Mouse (Mus musculus): ENCODE results near the gene Igfbpl1. TPM values are rescaled to one million over a fixed set of nuclear protein-coding genes. Genes with fewer than 3 reads are reported as not detected.
A peak's percentile ranks its signal among the peaks of the same experiment; 100 is the strongest.

The Igfbpl1 gene
- total and polyA plus RNA-seq, 3 experiments: not detected

DNA sequence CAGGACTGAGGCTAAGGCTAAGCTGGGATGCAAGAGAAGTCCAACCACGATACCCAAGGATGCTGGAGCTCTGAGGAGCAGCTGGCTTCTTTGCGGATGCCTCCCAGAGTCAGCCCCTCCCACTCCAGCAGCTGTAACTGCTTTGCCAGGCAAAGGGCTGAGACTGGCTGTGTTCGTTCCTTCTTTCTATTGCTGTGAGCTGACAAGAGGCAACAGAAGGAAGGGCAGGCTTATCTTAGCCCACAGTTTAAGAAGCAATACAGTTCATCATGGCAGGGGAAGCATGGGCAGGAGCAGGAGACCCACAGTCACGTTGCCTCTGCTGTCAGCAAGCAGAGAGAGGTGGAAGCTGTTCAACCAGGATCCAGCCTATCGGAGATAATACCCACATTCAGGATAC, 34.4 kb upstream of the Igfbpl1 start:
- H3K36me3 ChIP-seq (ENCODE audit: control insufficient read depth in 1 of 2, insufficient read depth in 2 of 2, low read length in 2 of 2): no peaks in the 10 kb centered on the region
- TF ChIP-seq TCF12 (IDR thresholded peaks at IDR 0.05; ENCODE audit: low read depth, low read length) (no peak), TBP (IDR thresholded peaks at IDR 0.05; ENCODE audit: low read depth, low read length) (0 out of 2 replicates have a peak, but pooled peaks have one; percentile 14), GATA1 (IDR thresholded peaks at IDR 0.05; ENCODE audit: low read depth, low read length) (0 out of 2 replicates have a peak, but pooled peaks have one; percentile 6)
- no peak overlapping the region for H3K27ac ChIP-seq (ENCODE audit: control insufficient read depth, low read depth, low read length)
- no peaks in the 10 kb centered on the region for H3K9me3 ChIP-seq (replicated peaks; ENCODE audit: insufficient read depth, low read length)
- H3K9ac ChIP-seq (ENCODE audit: control insufficient read depth, low read depth, low read length, poor library complexity, severe bottlenecking): no peak overlapping the region
- no peak overlapping the region for H3K4me3 ChIP-seq (ENCODE audit: control insufficient read depth in 1 of 2, insufficient read depth in 1 of 2, low read depth in 2 of 2, low read length in 2 of 2)
- no peaks in the 10 kb centered on the region for H3K79me2 ChIP-seq (ENCODE audit: control insufficient read depth, insufficient read depth, low read length, poor library complexity)
- no peaks in the 10 kb centered on the region for H3K27me3 ChIP-seq (ENCODE audit: control insufficient read depth in 1 of 2, insufficient read depth in 2 of 2, low read length in 2 of 2)
- peaks cover 0 to 6% of the 10 kb centered on the region in 2 experiments; a peak in 2 of 4 replicates for H3K4me1 ChIP-seq (ENCODE audit: control insufficient read depth in 1 of 2, insufficient read depth in 2 of 2, low read length in 2 of 2)
- DNase-seq (ENCODE audit: low read depth, low spot score): peak; percentile 68

- no peaks in the 10 kb centered on the region for H3K4me1 ChIP-seq (ENCODE audit: control insufficient read depth in 1 of 2, insufficient read depth in 2 of 2, low read length in 2 of 2)
- TF ChIP-seq SMC3 (IDR thresholded peaks at IDR 0.05; ENCODE audit: low read depth, low read length) (peak; percentile 57), USF1 (IDR thresholded peaks at IDR 0.05; ENCODE audit: low read depth, low read length) (no peak), RAD21 (IDR thresholded peaks at IDR 0.05; ENCODE audit: low read depth, low read length) (peak; percentile 68), CTCF (IDR thresholded peaks at IDR 0.05 in 2 of 3, conservative IDR thresholded peaks at IDR 0.05 in 1 of 3; ENCODE audit: control insufficient read depth in 1 of 3, insufficient read depth in 1 of 3, low read depth in 2 of 3, low read length in 3 of 3, poor library complexity in 1 of 3, severe bottlenecking in 1 of 3) (peak; percentile 72 to 78 (median 74)), ZC3H11A (IDR thresholded peaks at IDR 0.05; ENCODE audit: low read depth, low read length) (peak; percentile 24)
- peaks cover 4 to 5% of the 10 kb centered on the region in 2 experiments; a peak in 3 of 4 replicates for H3K27me3 ChIP-seq (ENCODE audit: control insufficient read depth in 1 of 2, insufficient read depth in 2 of 2, low read length in 2 of 2)
- H3K9ac ChIP-seq (ENCODE audit: control insufficient read depth, low read depth, low read length, poor library complexity, severe bottlenecking): no peak overlapping the region
- no peaks in the 10 kb centered on the region for H3K9me3 ChIP-seq (replicated peaks; ENCODE audit: insufficient read depth, low read length)
- no peak overlapping the region for H3K4me3 ChIP-seq (ENCODE audit: control insufficient read depth in 1 of 2, insufficient read depth in 1 of 2, low read depth in 2 of 2, low read length in 2 of 2)
- no peaks in the 10 kb centered on the region for H3K79me2 ChIP-seq (ENCODE audit: control insufficient read depth, insufficient read depth, low read length, poor library complexity)
- no peak overlapping the region for H3K27ac ChIP-seq (ENCODE audit: control insufficient read depth, low read depth, low read length)
- no peaks in the 10 kb centered on the region for H3K36me3 ChIP-seq (ENCODE audit: control insufficient read depth in 1 of 2, insufficient read depth in 2 of 2, low read length in 2 of 2)
- DNase-seq (ENCODE audit: low read depth, low spot score): peak; percentile 63
Measured at GRCm38 (mm10) chr4:45855803-45856424, 29.2 kb upstream of the Igfbpl1 start.

DNA sequence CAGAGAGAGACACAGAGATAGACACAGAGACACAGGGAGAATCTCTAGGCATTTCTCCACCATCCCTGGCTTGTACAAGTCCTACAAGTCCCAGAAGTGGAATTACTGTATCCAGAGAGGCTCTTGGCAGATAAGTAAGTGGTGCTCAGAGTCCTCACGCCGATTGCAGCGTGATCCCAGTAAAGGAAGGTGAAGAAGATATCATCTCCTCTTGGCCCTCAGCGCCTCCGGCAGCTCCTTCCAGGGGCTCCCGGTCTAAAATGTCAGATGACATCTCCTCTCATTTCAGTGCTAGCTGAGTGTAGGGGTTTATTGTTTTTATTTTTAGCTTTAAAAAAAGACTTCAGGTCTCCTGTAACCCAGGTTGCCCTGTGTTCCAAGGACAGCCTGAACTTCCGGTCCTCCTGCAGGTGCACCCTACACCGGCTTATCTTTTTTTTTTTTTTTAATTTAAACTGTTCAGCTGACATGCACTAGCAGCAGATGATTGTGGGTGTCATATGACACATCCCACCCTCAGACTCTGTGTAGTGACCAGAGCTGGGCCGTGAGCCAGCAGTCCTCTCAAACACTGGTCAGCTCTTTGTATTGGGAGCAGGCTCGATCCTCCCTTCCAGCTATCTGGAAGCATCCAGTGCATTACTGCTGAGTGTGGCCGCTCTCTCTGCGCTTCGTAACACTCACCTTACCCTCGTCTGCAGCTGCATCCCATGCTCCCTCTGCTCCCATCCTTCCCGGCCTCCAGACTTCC, 26.9 kb upstream of the Igfbpl1 start:
- TF ChIP-seq ETS1 (IDR thresholded peaks at IDR 0.05; ENCODE audit: low read depth, low read length) (no peak), TBP (IDR thresholded peaks at IDR 0.05; ENCODE audit: low read depth, low read length) (no peak), CTCF (IDR thresholded peaks at IDR 0.05 in 2 of 3, conservative IDR thresholded peaks at IDR 0.05 in 1 of 3; ENCODE audit: control insufficient read depth in 1 of 3, insufficient read depth in 1 of 3, low read depth in 2 of 3, low read length in 3 of 3, poor library complexity in 1 of 3, severe bottlenecking in 1 of 3) (no peak), TCF12 (IDR thresholded peaks at IDR 0.05; ENCODE audit: low read depth, low read length) (no peak), JUND (IDR thresholded peaks at IDR 0.05; ENCODE audit: low read depth, low read length) (no peak), GATA1 (IDR thresholded peaks at IDR 0.05; ENCODE audit: low read depth, low read length) (no peak), TAL1 (IDR thresholded peaks at IDR 0.05; ENCODE audit: low read length) (no peak), SMC3 (IDR thresholded peaks at IDR 0.05; ENCODE audit: low read depth, low read length) (no peak)
- Histone ChIP-seq H3K9ac (ENCODE audit: control insufficient read depth, low read depth, low read length, poor library complexity, severe bottlenecking) (no peak overlapping the region), H3K27me3 (ENCODE audit: control insufficient read depth in 1 of 2, insufficient read depth in 2 of 2, low read length in 2 of 2) (peaks cover 5% of the 10 kb centered on the region in 2 experiments; a peak in 3 of 4 replicates), H3K9me3 (replicated peaks; ENCODE audit: insufficient read depth, low read length) (no peaks in the 10 kb centered on the region), H3K4me3 (ENCODE audit: control insufficient read depth in 1 of 2, insufficient read depth in 1 of 2, low read depth in 2 of 2, low read length in 2 of 2) (no peak overlapping the region), H3K4me1 (ENCODE audit: control insufficient read depth in 1 of 2, insufficient read depth in 2 of 2, low read length in 2 of 2) (no peaks in the 10 kb centered on the region), H3K79me2 (ENCODE audit: control insufficient read depth, insufficient read depth, low read length, poor library complexity) (no peaks in the 10 kb centered on the region), H3K27ac (ENCODE audit: control insufficient read depth, low read depth, low read length) (no peak overlapping the region), H3K36me3 (ENCODE audit: control insufficient read depth in 1 of 2, insufficient read depth in 2 of 2, low read length in 2 of 2) (no peaks in the 10 kb centered on the region)
- DNase-seq (ENCODE audit: low read depth, low spot score): no peak

Data from MEL (cell line).